Comparison of ENCODE assay signal across 33 mouse cellular contexts in the genomic region with DNA sequence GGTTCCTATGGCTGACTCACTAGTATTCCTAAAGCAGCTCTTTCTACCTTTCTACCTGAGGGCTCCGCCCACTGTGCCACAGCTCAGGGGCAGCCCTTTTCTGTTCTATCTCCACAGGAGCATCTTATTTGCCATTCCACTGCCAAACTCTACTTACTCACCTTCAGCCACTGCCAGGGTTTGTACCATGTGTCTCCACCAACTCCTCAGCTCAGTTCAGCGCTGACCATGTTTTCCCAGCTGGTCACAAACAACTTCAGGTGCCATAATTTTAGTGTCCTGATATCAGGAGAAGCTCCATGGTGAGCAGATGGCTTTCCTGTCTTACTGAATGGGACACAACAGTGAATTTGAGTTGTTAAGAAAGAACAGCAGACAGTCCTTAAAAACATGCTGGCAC. TPM values are rescaled to one million over a fixed set of nuclear protein-coding genes. Genes with fewer than 3 reads are reported as not detected.
"Had no signal": no experiment of that assay in that cellular context is flagged by ENCODE, and none has a peak within 500 bp of the region (broad histone marks: within the 10 kb centered on the region; RNA-seq: fewer than 3 reads in every experiment).

No protein-coding gene starts in this region.

- ATAC-seq: hindbrain, embryonic 16.5 days; inflammation-experienced regulatory T-cells, adult 6 months; intestine, embryonic 15.5 days; intestine, postnatal 0 days; liver, postnatal 0 days had no signal

- H3K27ac ChIP-seq: heart, adult 2 months; heart, embryonic 13.5 days; heart, embryonic 15.5 days; hindbrain, embryonic 13.5 days; intestine, embryonic 15.5 days; layer of hippocampus, adult 2 months; left cerebral cortex, adult 2 months; limb, embryonic 10.5 days; limb, embryonic 12.5 days; liver, embryonic 13.5 days; liver, embryonic 15.5 days had no signal

- DNase-seq: gastrocnemius, postnatal 14 days; gastrocnemius, postnatal 36 days; heart, adult 11 months; heart, adult 2 months; heart, postnatal 14 days; heart, postnatal 36 days; kidney, adult 18-20 months; kidney, adult 8-10 months; kidney, postnatal 10 days; kidney, postnatal 25 days; kidney, postnatal 4 days; liver; liver, embryonic 13.5 days; liver, postnatal 0 days had no signal

- H3K27me3 ChIP-seq: heart, embryonic 13.5 days; heart, embryonic 15.5 days; hindbrain, embryonic 13.5 days; intestine, embryonic 15.5 days; limb, embryonic 12.5 days; liver, embryonic 13.5 days; liver, embryonic 15.5 days had no signal

- H3K4me2 ChIP-seq: heart, embryonic 11.5 days; heart, embryonic 13.5 days; heart, embryonic 15.5 days; hindbrain, embryonic 13.5 days; intestine, embryonic 15.5 days; limb, embryonic 12.5 days; liver, embryonic 11.5 days; liver, embryonic 13.5 days; liver, embryonic 15.5 days had no signal

- H3K4me3 ChIP-seq: heart, adult 2 months; heart, embryonic 13.5 days; heart, embryonic 15.5 days; hindbrain, embryonic 13.5 days; intestine, embryonic 15.5 days; layer of hippocampus, adult 2 months; left cerebral cortex, adult 2 months; limb, embryonic 10.5 days; limb, embryonic 12.5 days; liver, embryonic 13.5 days; liver, embryonic 15.5 days had no signal

- H3K9me3 ChIP-seq: heart, embryonic 13.5 days; heart, embryonic 15.5 days; hindbrain, embryonic 13.5 days; intestine, embryonic 15.5 days; limb, embryonic 10.5 days; limb, embryonic 12.5 days; liver, embryonic 13.5 days; liver, embryonic 15.5 days had no signal

- H3K9ac ChIP-seq: heart, embryonic 13.5 days; heart, embryonic 15.5 days; hindbrain, embryonic 13.5 days; intestine, embryonic 15.5 days; limb, embryonic 12.5 days; liver, embryonic 13.5 days; liver, embryonic 15.5 days; liver, postnatal 0 days had no signal

- H3K4me1 ChIP-seq: heart, embryonic 15.5 days; intestine, embryonic 15.5 days; limb, embryonic 12.5 days; liver, embryonic 13.5 days had no signal

RNA-seq across cellular contexts. Expression of a gene that starts 18.5 kb away (rescaled TPM):
- polyA plus RNA-seq: gonadal fat pad, adult 2 months; heart, adult 2 months; heart, embryonic 11.5 days; heart, embryonic 13.5 days; heart, embryonic 15.5 days; heart, postnatal 0 days; hindbrain, embryonic 11.5 days; hindbrain, embryonic 13.5 days; inflammation-experienced regulatory T-cells, adult 6 months; intestine, embryonic 15.5 days; intestine, postnatal 0 days; kidney, embryonic 14.5 days; limb, embryonic 10.5 days; limb, embryonic 12.5 days; liver, embryonic 11.5 days; liver, embryonic 13.5 days; liver, embryonic 15.5 days; liver, postnatal 0 days had no signal

RNA-seq across cellular contexts. Expression of a gene that starts 24.9 kb away (rescaled TPM):
- polyA plus RNA-seq: gonadal fat pad, adult 2 months; heart, adult 2 months; heart, embryonic 13.5 days; heart, embryonic 15.5 days; hindbrain, embryonic 11.5 days; hindbrain, embryonic 13.5 days; hindbrain, embryonic 16.5 days; inflammation-experienced regulatory T-cells, adult 6 months; intestine, embryonic 15.5 days; intestine, postnatal 0 days; kidney, embryonic 14.5 days; kidney, embryonic 16.5 days; limb, embryonic 10.5 days; limb, embryonic 12.5 days; liver, embryonic 11.5 days; liver, embryonic 13.5 days; liver, embryonic 15.5 days; liver, postnatal 0 days had no signal
